Mouse (Mus musculus) ES-Bruce4 (cell line): ENCODE measurements around the gene Dtnbp1.

Experiments
- CTCF ChIP-seq: IDR thresholded peaks from one replicate; pipeline ENCODE4 v1.8.1; 2011; ENCODE audit warnings: low read depth, low read length
- EP300 ChIP-seq: IDR thresholded peaks from 2 replicates; pipeline ENCODE4 v1.6.1; 2011; ENCODE audit warnings: low read depth, low read length; ENCODE audit not compliant: insufficient read depth

- TF ChIP-seq CTCF: no peak
- TF ChIP-seq EP300: no peak
Measured at GRCm38 (mm10) chr13:44943618-44944017, 58.3 kb downstream of the Dtnbp1 start.
